Mouse (Mus musculus) kidney, adult 11 months (tissue): ENCODE measurements at regions not wholly inside any gene's neighbourhood (a gene's known extent, or its start where the extent isn't known, plus 50 kb on each side); places are given as distances from the start of the nearest gene placed in this dataset.

Experiments
- DNase-seq: peaks from one replicate; pipeline ENCODE4 v3.0.0; 2022

DNA sequence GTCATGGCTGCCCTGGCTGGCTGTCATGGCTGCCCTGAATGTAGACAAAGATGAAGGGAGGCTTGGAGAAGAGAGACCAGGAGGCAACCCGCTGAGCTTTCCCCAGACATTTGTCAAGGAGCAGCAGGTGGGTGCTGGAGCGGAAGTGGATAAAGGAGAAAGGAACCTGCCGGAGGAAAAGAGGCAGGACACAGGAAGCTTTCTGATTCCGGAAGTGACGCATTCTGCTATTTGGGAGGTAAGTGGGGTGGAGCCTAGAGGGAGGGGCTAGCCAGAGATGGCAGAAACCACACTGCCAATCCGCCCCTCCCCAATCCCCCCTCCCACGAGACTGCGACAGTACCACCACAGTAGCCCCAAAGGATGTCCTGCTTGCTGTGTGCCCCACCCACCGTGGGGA is 80.1 kb downstream of the Gm572 start:
- no peak for DNase-seq

DNA sequence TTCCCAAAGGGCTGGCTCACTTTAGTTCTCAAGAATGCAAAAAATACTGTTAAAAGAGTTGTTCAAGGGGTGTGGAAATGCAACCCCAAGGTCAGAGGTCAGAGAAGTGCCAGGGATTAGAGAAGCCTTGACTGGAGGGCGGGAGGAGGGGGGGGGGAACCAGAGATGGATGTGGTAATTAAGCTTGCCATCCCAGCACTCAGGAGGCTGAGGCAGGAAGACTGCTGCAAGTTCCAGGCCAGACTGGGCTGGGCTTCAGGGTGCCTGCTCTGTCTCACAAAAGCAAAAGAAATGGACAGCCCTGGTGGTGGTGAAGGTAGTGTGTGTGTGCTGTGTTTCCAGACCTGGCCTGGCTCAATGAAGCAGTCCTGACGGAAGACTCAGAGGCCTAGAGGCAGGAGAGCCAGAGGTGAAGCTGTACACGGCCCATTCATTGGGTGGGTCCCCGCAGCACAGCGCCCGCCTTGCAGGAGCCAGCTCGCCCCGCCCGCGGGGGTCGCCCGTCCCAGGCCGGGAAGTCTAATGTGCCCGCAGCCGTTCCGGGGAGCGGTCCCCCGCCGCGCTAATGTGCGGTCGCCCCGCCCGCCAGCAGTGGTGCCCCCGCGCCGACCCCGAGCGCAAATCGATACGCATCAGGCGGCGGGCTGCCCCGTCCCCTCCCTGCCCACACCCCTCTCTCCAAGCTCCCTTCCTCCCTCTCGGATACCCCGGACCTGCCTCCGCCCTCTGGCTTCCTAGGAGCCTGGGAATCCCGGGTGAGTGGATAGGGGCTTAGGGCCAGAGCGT is 80.1 kb upstream of the Casz1 start:
- DNase-seq, result no peak

DNA sequence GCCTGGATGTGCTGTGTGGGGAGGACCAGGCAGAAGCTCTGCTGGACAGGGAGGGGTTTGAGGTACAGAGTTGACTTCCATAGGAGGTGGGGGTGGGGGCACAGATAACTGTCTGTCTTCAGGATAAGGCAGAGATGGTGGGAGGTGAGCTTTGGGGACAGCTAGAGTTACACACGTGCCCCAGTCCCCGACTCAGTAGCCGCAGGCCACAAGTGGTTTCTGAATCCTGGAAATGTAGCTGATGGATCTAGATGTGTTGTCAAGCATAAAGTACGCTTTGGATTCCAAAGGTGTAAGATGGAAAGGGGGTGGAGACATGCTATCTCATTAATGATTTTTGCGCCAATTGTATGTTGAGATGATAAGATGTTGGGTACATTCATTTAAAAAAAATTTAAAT is 75.4 kb upstream of the Casz1 start:
- DNase-seq, result no peak

DNA sequence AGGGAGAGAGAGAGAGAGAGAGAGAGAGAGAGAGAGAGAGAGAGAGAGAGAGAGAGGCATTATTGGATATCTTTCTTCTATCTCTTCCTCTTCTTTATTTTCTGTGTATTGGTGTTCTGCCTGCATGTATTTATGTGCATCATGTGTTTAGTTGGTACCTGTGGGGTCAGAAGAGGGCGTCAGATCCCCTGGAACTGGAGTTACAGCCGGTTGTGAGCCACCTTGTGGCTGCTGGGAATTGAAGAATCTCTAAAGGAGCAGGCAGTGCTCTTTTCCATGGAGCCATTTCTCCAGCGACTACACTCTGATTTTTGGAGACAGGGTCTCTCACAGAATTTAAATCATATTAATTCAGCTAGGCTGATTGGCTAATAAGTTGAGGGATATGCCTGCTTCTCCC is 72.6 kb upstream of the Casz1 start:
- no peak for DNase-seq

DNA sequence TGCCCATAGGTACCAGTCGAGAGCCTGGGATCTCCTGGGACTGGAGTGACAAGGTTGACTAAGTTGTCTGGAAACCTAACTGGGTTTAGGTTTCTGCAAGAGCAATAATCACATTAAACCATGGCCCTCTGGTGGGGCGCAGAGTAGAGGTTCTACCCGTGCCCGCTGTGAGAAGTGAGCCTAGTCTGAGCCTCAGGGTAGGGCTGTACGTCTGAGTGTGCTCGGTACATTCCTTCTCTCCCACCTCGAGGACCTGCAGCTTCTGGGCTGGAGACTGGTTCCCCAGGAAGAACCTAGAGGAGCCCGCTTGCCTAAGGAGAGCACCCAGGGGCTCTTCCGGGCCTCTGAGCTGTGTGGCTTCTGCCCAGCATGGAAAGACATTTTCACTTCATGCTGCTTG is 70.2 kb upstream of the Casz1 start:
- DNase-seq, result no peak

DNA sequence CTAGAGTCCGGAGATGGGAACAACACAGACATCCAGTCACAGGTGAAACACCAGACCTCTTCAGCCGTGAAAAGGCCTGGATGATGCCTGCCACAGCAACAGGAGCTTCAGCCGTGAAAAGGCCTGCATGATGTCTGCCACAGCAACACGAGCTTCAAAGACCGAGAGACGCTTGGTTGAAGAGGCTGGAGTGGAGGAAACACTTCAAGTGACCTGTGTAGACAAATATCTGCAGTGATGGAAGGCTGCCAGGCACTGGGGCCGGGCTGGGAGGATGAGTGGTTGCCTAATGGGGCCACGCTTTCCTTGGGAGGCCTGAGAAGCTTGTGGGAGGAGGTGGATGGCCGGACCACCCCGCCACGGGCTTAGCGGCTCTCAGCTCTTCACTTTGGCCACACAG is 69.7 kb upstream of the Casz1 start:
- no peak for DNase-seq

DNA sequence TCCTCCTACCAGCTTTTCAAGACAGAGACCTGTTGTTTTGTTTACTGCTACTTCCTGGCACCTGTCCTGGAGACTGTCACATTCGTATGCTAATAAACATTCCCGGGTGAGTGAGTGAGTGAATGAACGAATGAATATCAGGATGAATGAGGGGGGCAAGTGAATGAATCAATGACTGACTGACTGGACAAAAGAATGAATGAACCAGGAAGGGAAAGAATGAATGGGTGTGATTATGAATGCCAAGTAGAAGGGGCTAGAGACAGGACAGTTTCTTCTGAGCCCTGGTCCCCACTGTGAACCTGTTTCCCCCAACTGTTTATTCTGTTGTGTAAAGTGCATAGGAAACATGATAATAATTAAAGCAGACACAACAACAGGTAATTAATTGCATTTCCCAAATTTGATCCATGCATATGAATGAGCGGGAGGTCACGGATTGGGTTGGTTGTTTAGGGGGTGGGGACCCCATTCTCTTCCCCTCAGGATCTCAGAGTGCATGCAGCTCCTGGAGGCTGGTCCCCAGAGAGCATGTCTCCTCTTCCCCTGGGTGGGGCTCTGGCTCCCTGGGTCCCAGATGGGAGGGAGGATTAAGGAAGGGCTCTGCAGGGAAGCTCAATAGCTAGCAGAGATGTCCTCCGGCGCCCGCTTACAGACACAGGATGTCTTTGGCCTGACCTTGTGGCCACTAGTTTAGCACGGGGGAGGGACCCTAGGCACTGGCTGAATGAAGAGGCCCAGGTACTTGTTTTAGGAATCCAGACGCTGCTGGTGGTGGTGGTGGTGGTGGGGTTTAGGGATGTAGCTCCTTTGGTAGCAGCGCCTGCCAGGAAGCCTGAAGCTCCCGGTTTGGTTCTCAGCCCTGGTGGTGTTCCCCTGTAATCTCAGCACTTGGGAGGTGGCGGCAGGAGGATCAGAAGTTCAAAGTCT is 65.4 kb upstream of the Casz1 start:
- no peak for DNase-seq

DNA sequence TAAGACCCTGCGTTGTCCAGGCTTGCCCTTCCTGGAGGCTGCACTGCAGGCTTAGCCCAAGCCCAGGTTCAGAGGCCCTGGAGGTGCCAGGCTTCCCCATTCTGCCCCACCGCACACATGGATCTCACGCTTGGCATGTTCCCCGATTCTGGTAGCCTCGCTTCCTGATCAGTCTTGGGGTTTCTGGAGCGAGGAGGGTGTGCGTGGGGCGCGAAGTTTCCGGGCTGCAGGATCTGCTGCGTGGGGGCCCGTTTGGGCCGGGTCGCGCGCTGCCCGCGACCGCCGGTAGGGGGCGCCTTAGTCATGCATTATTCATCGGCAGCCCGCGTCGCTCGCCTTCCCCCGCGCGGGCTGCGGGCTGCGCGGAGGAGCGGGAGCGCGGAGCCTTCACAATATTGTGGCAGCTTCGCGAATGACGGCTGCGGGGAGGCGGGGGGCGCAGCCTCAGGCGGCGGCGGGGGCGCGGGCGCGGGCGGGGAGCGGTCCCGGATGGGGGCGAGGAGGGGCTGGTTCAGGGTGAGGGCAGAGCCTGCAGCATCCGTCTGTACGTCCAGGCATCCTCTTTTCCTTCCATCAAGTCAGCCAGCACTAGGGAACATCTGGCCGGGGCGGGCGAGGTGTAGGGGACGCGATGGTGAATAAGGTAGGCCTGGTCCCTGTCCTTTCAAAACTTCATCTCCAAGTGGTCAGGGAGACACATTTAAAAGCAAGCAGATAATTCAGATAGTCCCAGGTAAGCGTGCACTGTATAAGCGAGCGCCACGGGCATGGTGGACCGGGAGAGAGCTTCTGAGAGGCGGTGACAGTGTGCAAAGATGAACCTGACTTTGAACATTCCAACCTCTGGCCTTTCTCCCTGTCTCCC is 61.4 kb upstream of the Casz1 start:
- peak; percentile 20 for DNase-seq

DNA sequence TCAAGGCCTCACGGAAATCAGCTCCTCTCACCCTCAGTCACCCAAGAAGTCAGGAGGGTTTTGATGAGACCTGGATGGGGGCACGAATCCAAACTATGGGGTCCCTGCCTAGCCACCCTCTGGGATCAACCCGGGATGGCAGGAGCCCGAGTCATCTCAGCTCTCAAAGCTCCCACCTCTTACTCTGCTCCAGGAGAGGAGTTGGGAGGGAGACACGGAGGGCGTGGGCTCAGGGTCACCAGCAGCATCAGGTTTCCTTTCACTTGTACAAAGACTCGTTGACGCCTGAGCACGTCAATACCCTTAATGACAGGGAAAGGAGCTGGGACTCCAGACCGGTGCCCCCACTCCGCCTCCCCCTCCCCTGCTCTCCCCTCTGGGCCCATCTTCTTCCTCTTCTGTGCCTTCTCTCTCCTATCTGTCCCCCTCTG is 60.8 kb upstream of the Casz1 start:
- DNase-seq, result no peak

DNA sequence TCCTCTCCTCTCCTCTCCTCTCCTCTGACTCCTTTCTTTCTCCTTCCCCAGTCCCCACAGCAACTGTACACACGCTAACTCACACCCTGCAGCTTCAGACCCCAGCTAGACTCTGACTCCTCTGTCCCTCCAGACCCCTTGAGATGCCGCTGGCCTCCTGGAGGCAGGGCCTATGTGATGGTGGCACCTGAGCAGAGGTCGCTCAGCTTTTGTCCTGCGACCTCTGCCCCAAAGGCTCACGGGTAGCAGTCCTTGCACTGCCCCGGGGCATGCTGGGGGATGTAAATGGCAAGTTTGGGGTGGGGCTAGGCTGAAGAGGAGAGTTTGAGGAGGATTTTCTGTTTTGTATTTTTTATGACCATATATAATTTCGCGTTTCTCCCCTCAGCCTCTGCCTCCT is 60.2 kb upstream of the Casz1 start:
- no peak for DNase-seq

DNA sequence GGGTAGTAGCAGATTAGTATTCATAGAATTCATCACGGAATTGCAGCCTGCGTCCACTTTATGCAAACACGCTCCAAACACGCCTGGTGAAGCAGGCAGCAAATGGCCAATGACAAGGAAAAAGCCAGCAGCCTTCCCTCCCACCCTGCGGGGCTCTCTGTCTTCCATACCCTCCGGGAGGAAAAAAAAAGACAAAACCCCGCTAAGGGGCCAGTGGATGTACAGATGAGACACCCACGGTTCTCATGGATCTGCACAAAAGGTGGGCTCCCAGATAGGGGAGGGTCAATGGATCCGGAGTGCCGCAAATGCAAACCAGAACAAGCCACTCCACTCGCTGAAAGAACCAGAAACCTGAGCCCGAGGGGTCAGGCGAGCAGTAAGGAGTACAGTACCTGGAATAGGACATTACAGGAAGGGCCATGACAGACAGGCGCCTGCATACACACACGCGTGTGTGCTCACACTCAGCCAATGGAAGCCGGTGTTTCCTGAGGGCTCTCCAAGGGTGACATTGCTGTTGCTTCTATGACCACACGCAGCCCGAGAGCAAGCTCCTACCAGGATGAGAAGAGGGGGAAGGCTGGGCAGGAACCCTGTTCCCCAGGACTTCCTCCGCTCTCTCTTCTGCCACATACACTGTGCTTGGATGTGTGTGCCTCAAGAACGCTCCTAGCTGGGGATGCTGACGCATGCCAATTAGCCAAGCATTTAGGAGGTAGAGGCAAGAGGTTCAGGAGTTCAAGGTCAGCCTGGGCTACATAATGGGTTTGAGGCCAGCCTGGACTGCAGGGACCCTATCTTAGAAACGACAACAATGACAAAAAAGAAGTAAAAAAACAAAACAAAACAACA is 57.5 kb upstream of the Casz1 start:
- DNase-seq, result no peak

DNA sequence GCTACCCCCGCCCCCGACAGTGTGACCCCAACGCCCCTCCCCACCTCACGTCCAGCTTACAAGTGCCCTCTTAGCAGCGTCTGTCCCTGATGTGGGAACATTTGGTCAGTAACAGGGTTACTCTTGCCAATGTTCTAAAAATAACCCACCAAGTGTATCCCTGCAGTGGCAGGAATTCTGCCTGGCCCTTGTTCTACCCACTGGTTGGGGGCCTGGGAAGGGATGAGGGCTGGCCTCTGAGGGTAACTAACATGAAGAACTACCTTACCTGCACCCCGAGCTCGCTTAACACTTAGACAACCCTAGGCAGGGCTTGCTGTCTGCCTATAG is 56.9 kb upstream of the Casz1 start:
- DNase-seq, result no peak

DNA sequence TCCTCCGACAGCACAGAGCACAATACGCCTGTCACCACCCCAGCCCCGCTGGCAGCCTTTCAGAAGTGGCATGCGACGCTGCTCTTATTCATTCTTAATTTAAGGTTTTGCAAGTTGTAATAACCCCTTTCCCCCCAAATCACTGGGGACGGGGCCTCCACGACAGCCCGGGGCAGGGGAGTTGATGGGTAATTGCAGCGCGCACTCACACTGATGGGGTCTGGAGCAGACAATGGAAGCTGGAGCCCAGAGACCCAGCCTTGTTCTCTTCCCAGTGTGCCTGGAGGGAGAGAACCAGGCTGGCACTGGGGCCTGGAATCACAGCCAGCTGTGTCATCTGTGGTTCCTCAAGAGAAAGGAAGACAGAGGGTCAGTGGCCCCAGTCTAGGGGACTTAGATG is 54.2 kb upstream of the Casz1 start:
- DNase-seq, result no peak

DNA sequence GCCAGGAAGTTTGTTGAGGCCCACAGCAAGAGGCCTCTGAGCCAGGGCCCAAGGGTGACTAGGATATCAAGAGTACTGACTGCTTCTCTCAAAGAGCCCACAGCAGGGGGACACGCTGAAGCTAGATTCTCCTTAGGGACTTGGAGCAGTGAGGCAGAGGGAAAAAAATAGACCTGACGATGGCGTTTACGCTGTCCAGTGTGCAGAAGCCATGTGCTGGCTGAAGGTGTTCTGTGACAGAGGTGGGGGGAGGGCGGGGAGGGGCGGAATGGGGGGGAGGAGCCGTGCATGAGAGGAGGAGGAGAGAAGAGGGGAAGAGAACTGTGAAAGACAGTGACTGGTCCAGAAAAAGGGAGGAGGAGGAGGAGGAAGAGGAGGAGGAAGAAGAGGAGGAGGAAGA is 52.6 kb upstream of the Casz1 start:
- DNase-seq, result no peak

DNA sequence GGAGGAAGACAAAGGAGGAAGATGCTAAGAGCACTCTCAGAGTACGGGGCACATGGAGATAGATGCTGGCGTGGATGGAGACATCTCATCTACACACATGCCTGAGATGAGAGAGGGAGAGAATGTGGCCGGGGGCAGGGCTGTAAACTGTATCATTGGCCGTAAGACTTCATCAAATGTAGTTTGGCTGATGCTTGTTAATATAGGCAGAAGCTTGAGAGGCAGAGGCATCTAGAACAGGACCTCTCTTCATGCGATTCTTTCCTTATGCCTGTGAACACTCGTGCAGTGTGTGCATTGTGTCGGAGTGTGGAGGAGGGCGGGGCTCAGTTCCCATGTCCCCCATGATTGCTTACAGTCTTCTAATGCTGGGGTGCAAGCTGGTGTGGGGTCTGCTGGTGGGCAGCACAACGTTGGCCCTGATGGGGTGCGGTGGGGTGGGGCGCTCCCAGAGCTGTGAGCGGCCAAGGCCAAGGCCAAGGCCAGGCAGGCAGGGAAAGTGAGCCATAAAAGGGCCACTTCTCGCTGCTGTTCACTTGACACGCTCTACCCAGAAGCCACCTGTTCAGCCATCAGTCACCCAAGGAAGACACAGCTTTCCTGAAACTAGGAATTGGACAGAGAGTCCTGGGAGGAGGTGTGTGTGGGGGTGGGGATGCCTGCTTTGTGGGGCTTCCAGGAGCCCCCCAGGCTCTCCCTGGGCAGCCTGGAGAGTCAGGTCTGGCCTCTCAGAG is 51.7 kb upstream of the Casz1 start:
- no peak for DNase-seq

DNA sequence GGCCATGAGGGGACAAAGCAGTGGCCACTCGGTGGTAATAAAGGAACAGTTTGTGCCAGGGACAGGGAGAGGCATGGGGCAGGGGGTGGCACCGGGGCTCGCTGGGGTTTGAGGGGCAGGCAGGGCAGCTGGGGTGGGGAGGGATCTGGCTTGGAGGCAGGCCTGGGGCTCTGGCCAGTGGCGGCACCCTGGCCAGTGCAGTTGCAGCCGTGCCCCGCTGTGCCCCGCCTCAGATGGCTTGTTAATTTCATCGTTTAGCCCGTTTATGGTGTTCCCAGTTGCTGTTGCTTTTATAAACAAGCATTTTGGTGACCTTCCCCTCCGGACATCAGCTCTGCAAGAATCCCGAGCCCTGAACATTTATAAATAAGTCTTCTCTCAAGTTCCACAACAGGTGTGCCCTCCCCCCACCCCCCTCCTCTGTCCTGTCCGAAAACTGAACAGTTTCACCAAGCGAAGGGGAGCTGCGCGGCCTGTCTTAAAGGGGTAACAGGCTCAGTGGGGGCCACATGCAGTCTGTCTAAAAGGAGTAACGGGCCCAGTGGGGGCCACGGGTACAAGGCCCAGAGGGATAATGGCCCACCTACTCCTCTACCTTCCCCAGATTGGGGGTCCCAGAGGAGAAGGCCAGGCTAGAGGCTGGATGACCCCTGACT is 51.0 kb upstream of the Casz1 start:
- no peak for DNase-seq

DNA sequence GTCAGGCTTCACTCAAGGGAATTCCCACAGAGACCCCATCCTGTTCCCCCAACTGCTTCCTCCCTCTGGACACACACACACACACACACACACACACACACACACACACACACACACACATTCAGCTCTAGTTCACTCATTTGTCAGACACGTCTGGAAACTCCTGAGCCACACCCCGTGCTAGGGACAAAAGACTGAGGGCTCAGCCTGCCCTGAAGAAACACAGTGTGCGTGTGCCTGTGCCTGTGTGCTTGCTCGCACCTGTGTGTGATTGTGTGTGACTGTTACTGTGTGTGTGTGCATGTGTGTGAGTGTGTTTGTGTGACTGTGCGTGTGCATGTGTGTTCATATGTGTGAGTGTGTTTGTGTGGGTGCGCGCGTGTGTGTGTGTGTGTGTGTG is 50.4 kb upstream of the Casz1 start:
- DNase-seq, result no peak
